Mouse (Mus musculus): ENCODE results near the gene Stpg2. TPM values are rescaled to one million over a fixed set of nuclear protein-coding genes. Genes with fewer than 3 reads are reported as not detected.
"Not testable (repeated sequence)": the region's sequence is repeated elsewhere in the genome, so short reads cannot be mapped to it uniquely, and the experiment has no call there.

Stpg2 gene
- total RNA-seq, 2 experiments from 2014 or later, result 0.21 TPM; not detected in 1

DNA sequence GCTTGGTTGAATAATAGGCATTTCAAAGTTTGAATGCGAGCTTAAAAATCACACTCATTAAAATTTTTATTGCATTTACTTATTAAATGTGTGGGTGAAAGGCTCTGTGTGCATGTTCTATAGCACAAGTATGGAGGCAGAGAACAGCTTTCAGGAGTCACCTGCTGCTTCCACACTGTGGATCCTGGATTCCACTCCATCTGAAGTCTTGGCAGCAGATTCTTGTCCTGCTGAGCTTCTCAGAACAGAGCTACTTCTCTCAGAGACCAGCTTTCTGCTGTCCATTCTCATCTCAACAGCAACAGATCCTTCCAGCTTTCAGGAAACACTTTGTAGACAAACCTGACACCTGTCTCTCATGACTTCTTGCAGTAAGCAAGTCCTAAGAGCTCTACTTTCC lies 471.2 kb downstream of the Stpg2 start:
- intact Hi-C loops (cut with DNase I), result no loop called here

DNA sequence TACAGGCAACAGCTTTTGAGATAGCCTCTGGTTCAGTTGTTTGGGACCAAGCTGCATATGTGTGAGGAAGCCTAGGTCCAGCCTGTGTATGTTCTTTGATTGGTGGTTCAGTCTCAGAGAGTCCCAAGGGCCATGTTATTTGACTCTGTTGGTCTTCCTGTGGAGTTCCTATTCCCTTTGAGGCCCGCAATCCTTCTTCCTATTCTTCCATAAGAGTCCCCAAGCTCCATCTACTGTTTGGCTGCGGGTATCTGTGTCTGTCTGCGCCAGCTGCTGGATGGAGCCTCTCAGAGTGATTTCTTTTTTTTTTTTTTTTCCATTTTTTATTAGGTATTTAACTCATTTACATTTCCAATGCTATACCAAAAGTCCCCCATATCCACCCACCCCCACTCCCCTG lies 498.7 kb downstream of the Stpg2 start:
- intact Hi-C loops (cut with DNase I); DNase-seq (ENCODE audit: low spot score in 2 of 2): not testable (repeated sequence)

More for the DNA sequence above, 471.2 kb downstream of the Stpg2 start:
- no peak for DNase-seq (ENCODE audit: low spot score in 2 of 2)

DNA sequence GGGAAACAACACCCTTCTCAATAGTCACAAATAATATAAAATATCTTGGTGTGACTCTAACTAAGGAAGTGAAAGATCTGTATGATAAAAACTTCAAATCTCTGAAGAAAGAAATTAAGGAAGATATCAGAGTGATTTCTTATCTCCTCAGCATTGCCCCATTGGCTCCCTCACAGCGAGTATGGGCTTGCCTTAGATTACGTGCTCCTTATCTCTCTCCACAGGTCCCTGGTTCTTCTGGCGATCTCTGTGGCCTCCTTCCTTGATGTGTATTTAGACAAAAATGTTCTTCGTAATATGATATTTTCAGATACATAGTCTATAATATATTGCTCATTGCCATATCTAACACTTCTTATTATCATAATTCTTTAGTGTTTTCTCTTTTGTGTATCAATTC lies 501.9 kb downstream of the Stpg2 start:
- intact Hi-C loops (cut with DNase I); DNase-seq (ENCODE audit: low spot score in 2 of 2): not testable (repeated sequence)

DNA sequence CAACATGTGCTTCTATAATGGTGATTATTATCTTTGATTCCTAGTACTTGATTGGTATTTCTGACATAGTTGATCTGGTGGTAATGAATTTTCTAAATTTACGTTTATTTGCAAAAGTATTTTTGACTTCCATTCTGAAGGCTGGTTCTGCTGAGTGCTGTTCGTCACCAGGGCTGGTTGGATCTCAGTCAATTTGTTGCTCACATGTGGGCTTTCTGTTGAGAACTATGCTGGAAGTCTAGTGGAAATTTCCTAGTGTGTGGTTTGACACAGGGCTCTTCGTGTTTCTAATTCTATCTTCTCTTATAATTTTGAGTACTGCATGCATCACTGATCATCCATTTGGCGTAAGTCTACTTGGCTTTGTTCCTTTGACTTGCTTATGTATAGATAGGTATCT lies 504.3 kb downstream of the Stpg2 start:
- intact Hi-C loops (cut with DNase I), result no loop called here
- peak in 1 of 2 experiments; percentile 3 for DNase-seq (ENCODE audit: low spot score in 2 of 2)

DNA sequence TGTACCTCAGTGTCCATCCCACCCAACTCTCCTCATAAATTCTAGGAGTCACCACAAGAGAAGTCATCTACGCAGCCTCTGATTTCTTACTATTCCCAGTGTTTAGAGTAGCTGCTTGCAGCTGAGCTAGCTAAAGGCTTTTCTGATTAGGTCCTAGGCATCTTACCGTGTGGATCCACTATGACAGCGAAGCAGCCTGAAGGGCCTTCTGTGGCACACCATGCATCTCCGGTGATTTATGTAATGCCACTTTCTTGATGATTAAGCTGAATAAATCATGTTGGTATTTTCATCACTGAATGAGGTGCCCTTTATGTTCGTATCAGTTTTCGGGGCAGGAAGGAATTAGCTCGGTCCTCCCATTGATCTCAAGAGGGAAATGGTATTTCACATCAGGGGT lies 523.3 kb downstream of the Stpg2 start:
- intact Hi-C loops (cut with DNase I), result no loop called here

DNA sequence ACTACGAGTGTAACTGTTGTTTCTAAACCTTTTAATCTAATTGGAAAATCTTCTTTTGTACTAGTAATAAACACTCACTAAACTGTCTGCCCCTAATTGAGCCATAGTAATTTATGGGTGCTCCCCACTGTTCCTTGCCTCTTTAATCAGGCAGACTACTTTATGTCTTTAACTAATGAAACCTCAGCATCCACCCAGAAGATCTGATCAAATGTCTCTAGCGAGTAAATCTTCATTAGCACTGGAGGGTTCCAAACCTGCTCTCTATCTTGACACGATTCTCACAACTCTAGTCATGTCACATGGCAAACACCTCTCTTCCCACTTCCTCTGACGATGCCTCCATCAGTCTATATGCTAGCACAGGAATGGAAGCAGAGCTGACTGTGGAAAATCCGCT lies 523.8 kb downstream of the Stpg2 start:
- DNase-seq (ENCODE audit: low spot score in 2 of 2), result no peak
- intact Hi-C loops (cut with DNase I), result no loop called here

More for the DNA sequence above, 523.3 kb downstream of the Stpg2 start:
- DNase-seq (ENCODE audit: low spot score in 2 of 2), result no peak

DNA sequence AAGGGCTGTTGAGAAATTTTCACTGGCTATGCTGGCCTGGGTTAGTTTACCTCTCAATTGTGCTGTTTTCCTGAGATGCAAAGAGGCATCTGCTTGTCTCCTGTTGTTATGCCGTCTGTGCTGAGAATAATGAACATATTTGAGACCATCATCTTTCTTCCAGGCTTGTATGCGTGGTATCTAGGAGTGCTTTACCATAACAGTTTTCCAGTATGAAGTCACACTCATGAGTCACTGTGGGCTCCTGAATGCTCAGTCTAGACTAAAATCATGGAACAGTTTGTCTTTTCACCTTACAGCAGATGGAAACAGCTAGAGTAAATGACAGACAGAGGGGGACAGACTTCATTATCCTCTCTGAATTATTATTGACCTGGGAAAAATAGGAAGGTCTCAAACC lies 527.7 kb downstream of the Stpg2 start:
- DNase-seq (ENCODE audit: low spot score in 2 of 2), result no peak
- intact Hi-C loops (cut with DNase I), result no loop called here

DNA sequence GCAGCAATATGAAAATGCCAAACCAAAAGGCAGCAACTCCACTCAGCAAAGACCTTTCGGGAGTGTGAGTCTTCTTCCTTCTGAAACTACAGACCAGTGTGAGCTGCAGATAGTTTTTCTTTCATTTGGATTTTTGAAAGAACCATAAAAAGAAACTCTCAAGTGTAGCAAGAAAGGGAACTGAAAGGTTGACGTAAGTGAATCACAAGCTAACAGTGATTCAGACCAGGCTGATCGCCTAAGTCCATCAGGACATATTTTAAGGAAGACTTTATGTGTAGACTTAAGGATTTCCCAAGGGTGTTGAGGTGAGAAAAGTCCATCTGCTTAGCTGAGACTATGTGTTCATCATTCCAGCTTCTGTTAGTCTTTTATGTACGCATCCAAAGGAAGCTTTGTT lies 533.9 kb downstream of the Stpg2 start:
- intact Hi-C loops (cut with DNase I), result no loop called here
- no peak for DNase-seq (ENCODE audit: low spot score in 2 of 2)

Other genes starting within 250 kb of the Stpg2 start
- 100 to 1,000 TPM; 292 to 301 TPM for gene Rap1gds1, start 130.5 kb upstream of the Stpg2 start, total RNA-seq (2021)